Mouse (Mus musculus) effector memory CD4-positive, alpha-beta T cell, adult 7 months (primary cell): ENCODE data around the gene 2310046K23Rik. TPM values are rescaled to one million over a fixed set of nuclear protein-coding genes. Genes with fewer than 3 reads are reported as not detected.

ENCODE experiments used
- polyA plus RNA-seq: library from polyadenylated mRNA; unstranded; fragments of 100-300 nt; shearing (Covaris generic); gene quantifications from one replicate; pipeline ENCODE4 v1.2.1, GENCODE M21; 2017

2310046K23Rik gene
- not detected for polyA plus RNA-seq

DNA sequence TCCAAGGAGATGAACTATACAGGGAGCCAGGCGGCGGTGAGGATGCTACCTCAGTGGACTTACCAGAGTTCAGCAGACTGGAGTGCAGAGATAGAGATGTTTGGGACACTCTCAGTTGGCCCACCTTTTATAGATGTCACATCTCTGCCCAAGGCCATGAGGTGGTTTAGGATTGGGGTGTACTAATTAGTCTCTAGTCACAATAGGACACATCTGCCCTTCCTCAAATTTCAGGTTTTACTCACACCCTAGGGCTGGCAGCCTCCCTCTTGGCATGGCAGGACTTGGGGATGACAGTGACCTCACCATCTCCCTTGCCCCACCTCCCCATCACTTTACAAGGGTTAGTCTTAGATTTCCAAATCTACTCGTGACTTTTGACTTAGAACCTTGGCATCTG, at the start of gene 2310046K23Rik:
2310046K23Rik (minus strand) TSS at position 101 of the 400 bp plus-strand sequence.

DNA sequence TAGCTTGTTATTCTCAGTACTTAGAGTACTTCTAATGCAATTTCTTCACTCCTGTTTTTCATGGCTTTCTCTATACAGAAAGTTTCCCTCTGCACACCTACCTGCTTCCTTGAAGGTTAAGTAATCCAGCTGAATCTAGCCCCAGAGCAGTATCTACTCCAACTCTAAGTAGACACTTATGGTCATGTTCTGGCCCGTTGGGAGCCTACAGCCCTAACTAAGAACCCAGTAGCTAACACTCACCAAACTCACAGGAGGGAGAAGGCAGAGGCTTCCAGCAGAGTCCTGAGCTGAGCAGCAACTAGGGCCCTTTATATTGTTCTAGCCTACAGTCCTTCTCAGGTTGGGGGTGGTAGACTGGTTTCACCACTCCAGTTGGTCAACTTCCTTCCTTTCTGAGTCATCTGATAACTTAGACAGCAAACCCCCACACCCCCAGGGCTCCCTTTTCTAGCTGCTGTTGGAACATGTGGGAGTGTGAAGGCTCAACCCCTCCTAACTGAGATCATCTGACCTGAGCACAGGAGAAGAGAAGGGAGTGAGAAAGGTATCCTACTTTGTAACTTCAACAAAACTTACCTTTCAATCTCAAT, 39.2 kb upstream of the 2310046K23Rik start, which contains the start of gene Ivl:
Ivl (minus strand) TSS at position 287 of the 593 bp plus-strand sequence.

DNA sequence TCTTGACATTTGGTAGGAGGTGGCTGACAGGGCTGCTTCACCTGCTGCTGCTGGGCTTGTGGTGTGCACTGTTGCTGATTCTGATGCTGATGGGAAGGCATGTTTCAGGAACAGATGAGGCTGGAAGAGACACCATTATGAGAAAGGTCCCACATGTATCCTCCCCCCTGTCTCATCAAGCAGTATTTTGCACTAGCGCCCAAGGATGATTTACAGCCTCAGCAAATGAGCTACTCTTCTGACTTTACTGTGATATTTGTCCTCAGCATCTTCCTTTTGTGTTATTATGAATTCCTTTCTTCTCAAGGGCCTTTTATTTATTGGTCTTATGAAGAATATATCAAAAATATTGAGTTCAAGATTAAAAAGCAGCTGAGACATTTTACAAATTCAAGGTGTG, 33.9 kb downstream of the 2310046K23Rik start, which contains the start of gene Sprr4:
Sprr4 (minus strand) TSS at position 101 of the 400 bp plus-strand sequence.

GRCm38 (mm10) chr3:92485863-92486262, 48.4 kb downstream of the 2310046K23Rik start, which contains the start of gene Sprr1a:
TSS of gene Sprr1a (minus strand) at chr3:92485895.

Other genes starting within 250 kb of the 2310046K23Rik start
- not detected for gene Sprr2a3, start 249.1 kb downstream of the 2310046K23Rik start, polyA plus RNA-seq
- gene Sprr2b, start 217.9 kb downstream of the 2310046K23Rik start, polyA plus RNA-seq = not detected
- not detected for gene Sprr2d, start 195.4 kb downstream of the 2310046K23Rik start, polyA plus RNA-seq
- not detected for gene Sprr2e, start 182.4 kb downstream of the 2310046K23Rik start, polyA plus RNA-seq
- not detected for gene Sprr2f, start 169.3 kb downstream of the 2310046K23Rik start, polyA plus RNA-seq
- not detected for gene Sprr2h, start 148.8 kb downstream of the 2310046K23Rik start, polyA plus RNA-seq
- gene Sprr2i, start 126.5 kb downstream of the 2310046K23Rik start, polyA plus RNA-seq = not detected
- gene Sprr2j-ps, start 116.4 kb downstream of the 2310046K23Rik start, polyA plus RNA-seq = not detected
- 27.2 TPM for gene Gm9774, start 105.1 kb downstream of the 2310046K23Rik start, polyA plus RNA-seq
- not detected for gene Sprr2k, start 101.9 kb downstream of the 2310046K23Rik start, polyA plus RNA-seq
- gene Sprr1b, start 95.7 kb downstream of the 2310046K23Rik start, polyA plus RNA-seq = not detected
- not detected for gene Sprr3, start 75.8 kb downstream of the 2310046K23Rik start, polyA plus RNA-seq
- gene Sprr1a, start 48.6 kb downstream of the 2310046K23Rik start, polyA plus RNA-seq = not detected
- not detected for gene Sprr4, start 34.0 kb downstream of the 2310046K23Rik start, polyA plus RNA-seq
- not detected for gene Ivl, start 39.2 kb upstream of the 2310046K23Rik start, polyA plus RNA-seq
- gene Smcp, start 54.5 kb upstream of the 2310046K23Rik start, polyA plus RNA-seq = not detected
- not detected for gene 2210017I01Rik, start 73.0 kb upstream of the 2310046K23Rik start, polyA plus RNA-seq
- not detected for gene Lce6a, start 87.1 kb upstream of the 2310046K23Rik start, polyA plus RNA-seq
- not detected for gene Lce1a1, start 113.8 kb upstream of the 2310046K23Rik start, polyA plus RNA-seq
- not detected for gene Lce1b, start 122.4 kb upstream of the 2310046K23Rik start, polyA plus RNA-seq
- gene Lce1a2, start 135.8 kb upstream of the 2310046K23Rik start, polyA plus RNA-seq = not detected
- not detected for gene Lce1c, start 144.7 kb upstream of the 2310046K23Rik start, polyA plus RNA-seq
- not detected for gene Lce1d, start 152.7 kb upstream of the 2310046K23Rik start, polyA plus RNA-seq
- gene Lce1e, start 174.6 kb upstream of the 2310046K23Rik start, polyA plus RNA-seq = not detected
- not detected for gene Lce1f, start 185.8 kb upstream of the 2310046K23Rik start, polyA plus RNA-seq
- gene Gm38119, start 204.6 kb upstream of the 2310046K23Rik start, polyA plus RNA-seq = not detected
- not detected for gene Lce1g, start 217.8 kb upstream of the 2310046K23Rik start, polyA plus RNA-seq
- gene Lce1h, start 230.6 kb upstream of the 2310046K23Rik start, polyA plus RNA-seq = not detected
- not detected for gene Lce1i, start 244.4 kb upstream of the 2310046K23Rik start, polyA plus RNA-seq